Mouse (Mus musculus) ES-Bruce4 (cell line): Measurements from ENCODE around the gene Cd81.

ENCODE experiments used
- CTCF ChIP-seq: IDR thresholded peaks from one replicate; pipeline ENCODE4 v1.8.1; 2011; ENCODE audit warnings: low read depth, low read length
- EP300 ChIP-seq: IDR thresholded peaks from 2 replicates; pipeline ENCODE4 v1.6.1; 2011; ENCODE audit warnings: low read depth, low read length; ENCODE audit not compliant: insufficient read depth
- POLR2A ChIP-seq: IDR thresholded peaks from one replicate; pipeline ENCODE4 v1.8.1; 2011; ENCODE audit warnings: low read length; ENCODE audit not compliant: insufficient read depth

GRCm38 (mm10) chr7:143108996-143109660 lies 56.6 kb downstream of the Cd81 start:
- TF ChIP-seq CTCF (no peak), EP300 (no peak), POLR2A (no peak)
